Mouse (Mus musculus) ovary, postnatal 36 days (tissue): Measurements from ENCODE around the gene Dpep3.
A peak's percentile ranks its signal among the peaks of the same experiment; 100 is the strongest.

Experiments used
- DNase-seq: peaks from one replicate; pipeline ENCODE4 v3.0.0; 2022; ENCODE audit warnings: low spot score, mixed read lengths

Gene Dpep3

GRCm38 (mm10) chr8:105975363-105975762, 3.9 kb downstream of the Dpep3 start:
- no peak for DNase-seq

- DNase-seq = no peak
Measured at GRCm38 (mm10) chr8:105971019-105971720, 8.1 kb downstream of the Dpep3 start.

DNA sequence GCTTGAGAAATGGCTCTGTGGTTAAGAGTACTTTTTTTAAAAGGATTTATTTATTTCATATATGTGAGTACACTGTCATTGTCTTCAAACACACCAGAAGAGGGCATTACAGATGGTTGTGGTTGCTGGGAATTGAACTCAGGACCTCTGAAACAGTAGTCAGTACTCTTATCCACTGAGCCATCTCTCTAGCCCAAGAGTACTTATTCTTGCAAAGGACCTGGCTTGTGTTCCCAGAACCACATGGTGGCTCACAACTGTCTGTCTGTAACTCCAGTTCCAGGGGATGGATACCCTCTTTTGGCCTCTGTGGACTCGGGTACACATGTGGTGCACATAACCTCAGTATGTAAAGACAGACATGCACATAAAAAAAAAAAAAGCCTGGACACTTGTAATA, 9.9 kb downstream of the Dpep3 start:
- DNase-seq = no peak

DNA sequence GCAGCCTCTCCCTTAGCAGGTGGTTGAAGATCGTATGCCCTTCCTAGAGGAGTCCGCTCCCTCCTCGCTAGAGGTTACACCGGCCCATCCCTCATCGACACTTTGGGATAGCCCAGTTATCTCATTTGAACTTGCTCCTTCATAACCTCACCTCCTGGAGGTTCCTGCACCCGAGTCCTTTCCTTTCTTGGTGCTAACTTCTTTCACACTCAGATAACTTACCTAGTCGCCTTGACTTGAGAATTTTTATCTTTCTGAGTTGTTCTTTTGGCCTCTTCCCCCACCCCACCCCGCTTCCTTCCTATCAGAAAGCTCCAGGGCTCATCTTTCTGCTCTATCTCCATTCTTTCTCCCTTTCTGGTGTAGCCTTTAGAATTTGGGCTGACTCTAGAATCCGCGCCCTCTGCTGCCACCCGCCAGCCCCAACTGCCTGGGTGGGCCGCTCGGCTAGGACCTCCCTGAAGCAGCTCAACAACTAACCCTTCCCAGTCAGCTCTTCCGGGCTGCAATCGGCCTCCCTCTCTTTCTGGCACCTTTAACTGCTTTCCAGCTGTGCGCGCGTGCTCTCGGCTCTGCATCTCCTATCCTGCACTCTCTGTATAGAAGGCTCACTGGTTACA, 12.4 kb downstream of the Dpep3 start:
- no peak for DNase-seq

GRCm38 (mm10) chr8:105965905-105966341, 13.3 kb downstream of the Dpep3 start, which contains the start of gene Slc12a4:
Slc12a4 (minus strand) TSS chr8:105966097.
- DNase-seq = peak; percentile 84

DNA sequence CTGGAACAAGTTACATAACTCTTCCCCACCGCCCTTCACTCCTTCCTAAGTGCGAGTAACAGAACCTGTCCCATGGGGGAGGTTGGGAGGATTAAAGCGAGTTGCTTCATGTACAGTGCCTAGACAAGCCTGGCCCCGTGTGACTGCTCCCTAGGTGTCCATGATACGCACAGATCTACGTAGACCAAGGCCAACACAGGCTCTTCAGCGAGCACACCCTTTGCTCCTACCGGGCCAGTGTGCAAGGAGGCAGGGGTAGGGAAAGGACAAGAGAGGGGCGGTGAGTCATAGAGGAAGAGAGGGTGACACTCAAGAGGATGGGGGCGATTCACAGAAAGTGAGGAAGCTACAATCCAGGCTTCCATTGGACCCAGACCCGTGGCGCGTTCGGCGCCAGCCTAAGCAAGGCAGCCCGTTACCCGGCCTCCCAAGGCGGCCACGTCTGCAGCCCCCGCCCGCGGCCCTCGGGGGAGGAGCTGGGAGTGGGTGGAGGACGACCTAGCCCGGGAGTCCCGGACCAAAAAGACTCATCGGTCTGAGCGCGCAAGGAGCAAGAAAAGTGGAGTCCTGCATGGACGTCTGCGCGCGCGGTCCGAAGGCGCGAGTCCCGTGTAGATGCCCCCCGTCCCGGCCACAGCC, 13.8 kb downstream of the Dpep3 start:
- DNase-seq = peak; percentile 69

DNA sequence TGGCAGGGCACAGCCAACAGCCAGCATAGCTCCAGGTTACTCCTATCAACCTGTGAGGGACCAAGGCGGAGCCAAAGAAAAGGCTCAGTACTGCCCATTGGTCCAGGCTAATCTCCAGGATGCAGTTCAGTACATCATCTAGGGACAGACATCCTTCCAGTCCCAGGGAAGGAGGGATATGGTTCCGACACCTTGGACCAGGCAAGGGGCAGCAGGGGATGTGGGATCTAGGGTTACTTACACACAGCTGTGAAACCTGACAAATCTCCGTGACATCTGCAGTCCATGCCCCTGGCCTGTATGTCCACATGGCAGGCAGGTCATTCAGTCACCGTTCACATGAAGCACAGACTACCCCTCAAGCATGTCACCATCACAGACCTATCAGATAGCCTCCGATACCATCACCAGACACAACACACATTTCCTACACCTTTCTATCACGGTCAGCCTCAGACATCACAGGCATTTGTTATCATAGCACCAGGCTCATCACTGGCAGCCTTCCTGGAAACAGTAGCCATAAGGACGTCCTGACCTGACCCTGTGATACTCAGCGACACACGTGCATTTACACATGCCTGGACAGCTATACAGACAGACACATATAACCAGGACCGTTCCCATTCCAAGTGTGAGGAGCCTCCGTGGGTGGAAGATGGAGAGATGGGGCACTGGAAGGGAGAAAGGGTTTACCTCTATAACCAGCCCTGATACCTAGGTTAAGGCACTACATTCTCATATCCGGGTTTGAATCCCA, 14.5 kb downstream of the Dpep3 start:
- no peak for DNase-seq

- DNase-seq = no peak
Measured at GRCm38 (mm10) chr8:105961536-105961935, 17.7 kb downstream of the Dpep3 start.

DNA sequence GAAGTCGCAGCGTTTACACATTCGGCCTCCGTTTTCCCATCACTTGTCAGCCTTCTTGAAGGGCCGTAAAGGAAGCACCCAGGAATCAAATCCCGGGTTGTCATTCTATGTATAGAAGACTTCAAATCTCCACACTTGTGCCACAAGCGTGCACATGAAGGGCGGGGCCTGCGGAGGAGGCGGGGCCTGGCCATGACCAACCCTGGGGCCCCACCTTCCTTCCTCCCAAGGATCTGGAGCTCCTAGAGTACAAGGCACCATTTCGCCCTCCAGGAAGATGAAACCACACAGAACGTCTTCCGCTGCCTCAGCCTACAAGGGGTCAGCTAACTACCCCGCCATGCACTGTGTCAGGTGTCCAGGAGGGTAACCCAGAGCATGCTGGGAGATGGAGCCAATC, 18.1 kb downstream of the Dpep3 start:
- DNase-seq = no peak

- peak; percentile 64 for DNase-seq
Measured at GRCm38 (mm10) chr8:105959350-105959749, 19.9 kb downstream of the Dpep3 start.

GRCm38 (mm10) chr8:105957813-105958212, 21.4 kb downstream of the Dpep3 start:
- no peak for DNase-seq

- no peak for DNase-seq
Measured at GRCm38 (mm10) chr8:105956556-105956955, 22.7 kb downstream of the Dpep3 start.

- no peak for DNase-seq
Measured at GRCm38 (mm10) chr8:105951057-105951659, 28.1 kb downstream of the Dpep3 start.

DNA sequence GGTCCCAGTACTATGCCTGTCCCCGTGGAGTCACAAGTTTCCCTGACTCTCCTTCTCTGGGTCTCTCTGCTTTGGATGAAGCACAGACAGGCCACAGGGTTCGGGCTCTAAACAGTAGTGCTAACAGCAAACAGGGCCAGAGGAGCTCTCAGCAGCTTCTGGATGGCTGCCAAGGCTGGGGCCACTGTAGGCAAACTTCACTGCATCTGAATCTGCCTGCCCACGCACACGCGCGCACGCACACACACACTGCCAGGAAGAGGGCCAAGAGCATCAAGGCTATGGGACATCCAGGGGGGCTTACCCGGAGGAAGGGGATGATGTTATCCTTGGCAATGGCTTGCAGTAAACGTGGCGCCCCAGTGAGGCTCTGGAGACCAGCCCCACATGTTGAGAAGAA, 29.9 kb downstream of the Dpep3 start:
- DNase-seq = peak; percentile 70

DNA sequence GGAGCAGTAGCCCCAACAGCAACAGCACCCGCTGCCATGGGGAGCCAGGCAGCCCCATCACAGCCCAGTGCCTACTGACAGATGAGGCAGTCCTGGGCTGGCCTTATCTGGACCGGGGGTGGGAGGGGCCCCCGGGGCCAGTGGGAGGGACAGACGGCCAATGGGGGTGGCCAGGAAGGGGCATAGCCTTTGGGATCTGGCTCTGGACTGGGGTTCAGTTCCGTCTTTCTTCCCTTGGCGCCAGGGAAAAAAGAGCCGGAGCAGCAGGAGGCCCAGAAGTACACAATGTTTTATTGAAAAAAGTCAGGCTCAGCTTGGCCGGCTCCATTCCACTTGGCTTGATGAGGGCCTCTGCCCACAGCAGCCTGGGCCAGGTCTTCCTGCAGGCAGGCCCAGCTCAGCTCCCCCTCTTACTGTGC, 35.9 kb downstream of the Dpep3 start, which contains the start of gene Lcat:
TSS of gene Lcat (minus strand) at position 62 of the 419 bp plus-strand sequence.
- DNase-seq = no peak

DNA sequence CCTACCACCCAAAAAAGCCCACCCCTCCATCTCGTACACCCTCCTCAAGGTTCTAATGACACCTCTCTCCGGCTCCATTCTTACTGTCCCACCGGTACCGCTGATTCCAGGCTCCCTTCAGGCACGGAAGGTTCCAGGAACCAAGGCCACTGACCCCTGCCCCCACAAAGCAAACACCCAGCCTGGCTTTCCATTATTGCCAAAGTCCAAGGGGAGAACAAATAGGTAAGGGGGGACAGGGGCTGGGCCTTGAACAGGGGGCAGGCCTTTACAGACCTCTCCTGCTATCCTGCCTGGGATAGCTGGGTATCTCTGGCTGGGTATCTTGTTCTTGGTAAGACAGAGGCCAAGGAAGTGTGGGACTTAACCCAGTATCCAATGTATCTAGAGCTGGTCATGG, 36.7 kb downstream of the Dpep3 start:
- DNase-seq = no peak

DNA sequence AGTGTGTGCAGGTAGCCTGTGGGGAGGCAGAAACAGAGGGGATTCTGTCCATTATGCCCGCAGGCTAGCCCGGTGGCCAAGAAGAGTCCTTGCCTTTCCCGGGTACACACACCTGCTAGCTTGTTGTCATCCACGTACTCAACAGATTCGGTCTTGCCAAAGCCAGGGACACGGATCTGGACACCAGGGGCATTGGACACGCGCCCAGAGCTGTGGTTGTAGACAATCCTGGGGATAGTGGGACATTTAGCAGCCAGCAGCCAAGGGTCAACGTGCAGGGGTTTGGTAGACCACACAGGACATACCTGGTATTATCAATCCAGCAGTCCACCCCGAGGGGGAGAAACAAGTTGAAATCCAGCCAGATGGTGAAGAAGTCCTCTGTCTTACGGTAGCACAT, 37.2 kb downstream of the Dpep3 start:
- DNase-seq = no peak

GRCm38 (mm10) chr8:105938306-105938669, 40.9 kb downstream of the Dpep3 start, which contains the start of gene Psmb10:
Psmb10 (minus strand) TSS chr8:105938444.
- DNase-seq = no peak

DNA sequence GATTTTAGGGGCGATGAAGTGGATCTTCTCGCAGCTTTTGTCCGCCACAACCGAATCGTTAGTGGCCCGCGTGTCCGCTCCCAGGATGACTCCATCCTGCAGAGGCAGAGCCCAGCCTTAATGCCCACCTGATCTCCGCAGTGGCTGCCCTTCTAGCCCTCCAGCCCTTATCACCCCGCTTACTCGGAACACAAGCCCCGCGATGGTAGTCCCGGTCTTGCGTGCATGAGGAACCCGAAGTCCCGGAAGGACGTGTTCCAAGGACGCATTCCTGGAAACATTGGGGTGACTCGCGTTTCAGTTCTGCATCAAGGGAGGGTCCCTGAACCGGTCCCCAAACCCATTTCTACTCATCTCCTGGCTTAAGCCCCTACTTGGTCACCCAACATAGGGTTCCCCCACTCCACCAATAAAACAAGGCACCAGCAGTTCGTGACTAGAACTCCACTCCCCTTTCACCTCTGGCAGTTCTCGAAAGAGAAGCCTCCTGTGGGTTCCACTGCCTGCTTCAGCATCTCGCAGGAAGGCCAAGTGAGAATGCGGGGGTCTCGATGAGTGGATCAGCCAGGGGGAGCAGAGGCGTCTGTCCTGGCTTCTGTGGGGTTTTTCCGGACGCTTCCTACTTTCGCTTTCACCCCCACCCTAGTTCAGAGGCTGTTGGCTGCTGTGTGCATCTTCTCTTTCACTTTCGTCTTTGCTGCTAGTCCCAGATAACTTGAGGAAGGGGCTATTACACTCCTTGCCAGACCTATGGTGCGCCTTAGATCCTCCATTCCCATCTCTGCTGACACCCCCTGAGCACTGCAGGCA, 41.5 kb downstream of the Dpep3 start:
- peak; percentile 56 for DNase-seq

- DNase-seq = peak; percentile 87
Measured at GRCm38 (mm10) chr8:105936866-105937475, 42.3 kb downstream of the Dpep3 start.
